Mouse (Mus musculus): ENCODE data around the gene Tspyl3. TPM values are rescaled to one million over a fixed set of nuclear protein-coding genes. Genes with fewer than 3 reads are reported as not detected.
"Not testable (repeated sequence)": the region's sequence is repeated elsewhere in the genome, so short reads cannot be mapped to it uniquely, and the experiment has no call there.

The Tspyl3 gene
- 1 to 10 TPM; 2.1 to 2.2 TPM for total RNA-seq (2021)
- long read RNA-seq, experiment 1, partial matches to known transcripts, result 0 of 2 reads
- long read RNA-seq, experiment 1, other reads (novel, unspliced or antisense), result 0 of 2 reads
- long read RNA-seq, experiment 2, partial matches to known transcripts, result 0 of 3 reads
- long read RNA-seq, experiment 2, other reads (novel, unspliced or antisense), result 0 of 3 reads

DNA sequence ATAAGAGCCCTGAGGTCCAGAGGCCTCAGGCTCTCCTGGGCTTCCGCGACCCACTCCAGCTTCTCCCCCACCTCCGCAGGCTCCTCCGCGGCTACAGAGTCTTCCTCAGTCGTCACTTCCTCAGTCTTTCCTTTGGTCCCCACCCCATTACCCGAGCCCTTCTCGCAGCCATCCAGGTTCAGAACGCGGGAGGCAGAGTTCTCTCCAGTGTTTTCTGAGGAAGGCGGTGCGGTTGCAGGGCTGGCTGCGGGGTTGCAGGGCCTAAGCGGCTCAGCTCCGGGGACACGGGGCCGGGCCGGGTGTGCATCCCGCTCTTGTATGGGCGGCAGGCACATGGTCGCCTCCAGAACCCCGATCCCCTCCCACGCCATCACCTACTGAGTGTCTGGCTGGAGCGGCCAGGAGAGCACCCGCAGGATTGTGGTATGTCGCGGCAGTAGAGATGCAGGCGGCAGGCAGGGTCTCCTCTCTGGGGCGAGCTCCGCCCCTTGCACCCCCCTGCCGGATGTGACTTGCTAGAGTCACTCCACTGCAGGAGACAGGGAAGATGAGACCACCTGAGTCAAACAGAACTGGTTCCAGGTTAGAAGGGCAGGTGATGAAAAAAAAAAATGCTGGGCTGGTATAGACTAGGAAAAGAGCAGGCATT is at the start of gene Tspyl3:
TSS of gene Tspyl3 (minus strand) at position 496 of the 649 bp plus-strand sequence.
- intact Hi-C loops (cut with DNase I), result no loop called here
- DNase-seq, result peak; percentile 37 to 53

DNA sequence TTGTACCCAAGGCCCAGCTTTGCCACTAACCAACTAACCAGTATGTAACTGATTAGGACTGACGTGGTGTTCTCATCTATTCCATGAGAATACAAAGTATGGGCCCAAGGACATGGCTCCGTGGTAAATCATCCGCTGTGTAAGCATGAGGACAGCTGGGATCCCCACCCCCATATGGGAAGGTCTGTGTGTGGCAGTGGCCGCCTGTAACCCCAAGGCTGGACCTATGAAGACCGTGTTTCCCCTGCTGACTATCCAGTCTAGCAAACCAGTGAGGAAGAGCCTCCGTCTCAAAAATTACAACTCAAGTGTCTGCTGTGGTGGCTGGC is 49.6 kb upstream of the Tspyl3 start:
- no peak for DNase-seq
- intact Hi-C loops (cut with DNase I), result no loop called here

DNA sequence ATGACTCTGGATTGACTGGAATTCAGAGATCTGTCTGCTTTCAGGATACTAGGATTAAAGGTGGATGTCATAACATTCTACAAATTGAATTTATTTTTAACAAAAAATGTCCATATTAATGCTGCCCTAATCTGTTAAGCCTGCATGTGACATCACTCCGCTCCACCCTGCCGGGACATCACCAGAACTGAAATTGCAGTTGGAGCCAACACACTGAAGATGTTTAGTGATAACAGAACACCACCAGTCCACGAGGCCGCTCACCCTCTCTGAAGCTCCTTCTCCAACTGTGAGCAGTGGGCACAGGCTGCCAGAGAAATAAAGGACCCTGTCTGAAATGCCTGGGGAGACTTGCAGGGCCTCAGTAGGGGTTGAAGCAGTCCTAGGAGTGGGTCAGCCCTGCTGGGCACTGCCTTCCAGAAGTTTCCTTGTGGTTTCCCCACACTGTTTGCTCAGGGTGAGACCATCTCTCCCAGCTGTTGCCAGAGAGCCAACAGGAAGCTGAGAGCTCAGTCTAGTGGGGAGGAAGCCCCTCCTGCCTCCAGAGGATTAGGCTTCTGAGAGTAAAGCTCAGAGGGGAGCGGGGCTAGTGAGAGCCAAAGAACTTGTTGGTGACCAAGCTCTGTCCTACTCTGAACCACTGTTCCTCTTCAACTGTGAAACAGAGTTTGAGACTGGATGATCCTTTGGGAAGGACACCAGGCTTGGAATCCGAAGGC is 49.1 kb upstream of the Tspyl3 start:
- DNase-seq; intact Hi-C loops (cut with DNase I): not testable (repeated sequence)

GRCm38 (mm10) chr2:153270231-153270915 is 45.1 kb upstream of the Tspyl3 start:
- intact Hi-C loops (cut with DNase I); DNase-seq: not testable (repeated sequence)

- intact Hi-C loops (cut with DNase I), result no loop called here
- DNase-seq, result no peak
Observed at GRCm38 (mm10) chr2:153267331-153267730, 42.1 kb upstream of the Tspyl3 start.

DNA sequence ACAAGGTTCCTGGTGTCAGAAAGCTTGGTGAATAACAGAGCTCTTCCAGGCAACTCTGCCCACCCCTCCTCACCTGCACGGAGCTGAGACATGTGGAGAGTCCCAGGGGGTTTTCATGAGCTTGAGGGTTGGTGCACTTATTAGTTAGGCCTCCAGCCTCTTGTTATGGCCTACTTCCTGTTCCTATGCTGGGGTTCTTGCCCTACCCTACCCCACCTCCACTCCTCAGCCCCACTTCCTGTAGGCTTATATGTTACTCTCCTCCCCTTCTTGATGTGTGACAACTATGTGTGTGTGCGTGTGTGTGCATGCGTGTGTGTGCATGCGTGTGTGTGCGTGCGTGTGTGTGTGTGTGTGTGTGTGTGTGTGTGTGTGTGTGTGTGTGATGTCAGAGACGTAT is 37.8 kb upstream of the Tspyl3 start:
- intact Hi-C loops (cut with DNase I), result no loop called here
- DNase-seq, result no peak

DNA sequence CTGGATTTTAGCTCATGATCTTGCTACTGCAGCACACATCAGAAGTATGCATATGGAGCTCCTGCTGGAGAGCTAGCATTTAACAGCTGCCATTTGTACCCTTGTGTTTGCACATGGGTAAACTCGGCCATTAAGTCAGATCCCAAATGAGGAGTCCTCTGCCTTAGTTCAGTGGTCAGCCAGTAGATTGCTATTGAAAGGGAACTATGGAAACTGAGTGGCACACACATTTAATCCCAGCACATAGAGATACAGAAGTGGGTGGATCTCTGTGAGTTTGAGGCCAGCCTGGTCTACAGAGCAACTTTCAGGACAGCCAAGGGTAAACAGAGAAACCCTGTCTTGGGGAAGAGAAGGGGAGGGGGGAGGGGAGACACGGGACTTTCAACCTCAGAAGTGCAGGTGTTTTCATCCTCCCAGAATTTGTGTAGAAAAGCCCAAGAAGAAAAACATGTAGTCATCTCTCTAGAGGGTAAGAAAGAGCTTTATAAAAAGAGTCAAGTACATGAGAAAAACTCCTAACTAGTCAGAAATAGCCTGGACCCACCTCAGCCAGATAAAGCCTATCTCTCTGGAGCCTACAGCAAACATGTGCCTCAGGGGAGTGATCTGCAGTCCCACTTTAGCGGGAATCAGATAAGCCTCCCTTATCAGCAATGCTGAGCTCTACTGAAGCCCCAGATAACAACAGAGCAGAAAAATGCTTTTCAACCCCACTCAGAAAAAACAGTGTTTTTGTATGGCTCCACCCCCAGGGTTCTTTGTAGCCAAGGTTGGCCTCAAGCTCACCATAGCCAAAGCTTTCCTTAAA is 34.8 kb upstream of the Tspyl3 start:
- intact Hi-C loops (cut with DNase I), result no loop called here
- DNase-seq, result no peak

DNA sequence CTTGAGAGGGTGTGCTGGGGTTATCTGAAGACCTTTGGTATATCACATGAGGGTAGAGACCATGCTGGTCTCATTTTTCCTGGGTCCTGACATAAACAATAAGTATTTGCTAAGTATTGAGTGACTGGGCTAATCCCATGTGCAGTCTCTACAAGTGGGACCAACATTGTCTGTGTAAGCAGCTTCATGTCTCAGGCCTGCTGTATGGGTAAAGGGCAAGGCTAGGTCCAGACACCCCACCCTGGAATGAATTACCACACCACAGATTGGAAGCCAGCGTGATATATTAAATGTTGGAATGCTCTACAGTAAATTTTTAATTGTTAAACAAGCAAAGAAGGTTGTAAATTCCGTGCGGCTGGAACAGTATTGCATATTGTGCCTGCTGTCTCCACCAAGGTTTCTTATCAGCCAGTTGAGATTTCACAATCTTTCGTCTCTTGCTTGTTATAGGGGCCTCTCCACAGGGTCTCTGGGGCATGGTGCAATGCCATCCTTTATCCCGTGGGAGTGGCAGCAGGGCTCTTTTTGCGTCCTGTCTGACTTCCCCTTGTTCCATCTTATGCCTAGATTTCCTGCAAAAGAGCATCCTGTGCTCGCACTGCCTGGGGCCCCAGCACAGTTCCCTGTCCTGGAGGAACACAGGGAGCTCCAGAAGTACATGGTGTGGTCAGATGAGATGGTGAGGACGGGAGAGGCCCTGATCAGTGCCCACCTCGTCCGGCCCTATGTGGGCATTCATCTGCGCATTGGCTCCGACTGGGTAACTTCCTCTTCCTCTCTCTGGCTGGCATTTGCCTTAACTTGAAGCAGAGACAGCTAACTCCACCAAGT is 34.0 kb upstream of the Tspyl3 start:
- intact Hi-C loops (cut with DNase I), result no loop called here
- DNase-seq, result no peak

DNA sequence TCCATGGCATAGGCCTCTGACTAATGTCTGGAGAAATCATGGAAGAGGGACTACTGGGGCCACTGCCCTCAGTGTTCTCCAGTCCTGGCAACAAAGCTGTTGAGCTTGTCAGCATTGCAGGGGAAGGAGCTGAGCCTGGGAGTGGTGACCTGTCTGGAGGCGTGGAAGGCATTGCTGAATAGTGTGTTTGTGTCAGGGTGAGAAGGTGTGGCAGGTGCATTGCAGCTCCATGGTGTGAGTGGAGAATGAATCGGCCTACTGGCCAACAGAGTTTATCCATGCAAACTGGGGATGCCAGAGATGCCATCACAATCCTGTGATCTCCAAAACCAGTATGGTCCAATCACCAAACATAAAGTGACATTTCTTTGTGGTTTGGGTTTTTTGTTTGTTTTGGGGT is 31.4 kb upstream of the Tspyl3 start:
- intact Hi-C loops (cut with DNase I), result no loop called here
- no peak for DNase-seq

- intact Hi-C loops (cut with DNase I), result no loop called here
- no peak for DNase-seq
Observed at GRCm38 (mm10) chr2:153249751-153250150, 24.5 kb upstream of the Tspyl3 start.

DNA sequence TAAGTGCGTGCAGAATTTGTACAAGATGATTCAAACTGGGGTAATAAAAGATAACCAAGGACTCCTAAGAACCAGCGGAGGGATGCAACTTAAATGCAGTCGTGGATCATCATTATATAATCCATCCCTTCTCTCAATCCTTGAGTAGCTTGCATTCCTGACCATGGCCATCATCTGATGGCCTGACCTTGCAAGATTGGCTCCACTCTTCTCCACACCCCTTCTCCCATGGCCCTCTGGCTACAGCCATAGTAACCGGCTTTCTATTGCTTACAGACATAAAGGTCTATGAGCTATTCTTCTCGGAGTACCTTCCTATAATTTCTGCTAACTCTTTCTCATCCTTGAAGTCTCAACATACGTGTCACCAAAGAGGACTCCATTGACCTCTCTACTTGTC is 16.9 kb upstream of the Tspyl3 start:
- intact Hi-C loops (cut with DNase I), result loop anchor here (5.0 kb wide), 2 partner anchors 80 to 105 kb away; partner anchors contain the start of genes Asxl1 and Tm9sf4
- no peak for DNase-seq

- peak; percentile 92 to 95 for DNase-seq
- intact Hi-C loops (cut with DNase I), result loop anchor here (5.0 kb wide), 2 partner anchors 79 to 106 kb away; partner anchors contain the start of genes Asxl1 and Tm9sf4
Observed at GRCm38 (mm10) chr2:153241250-153242014, 16.2 kb upstream of the Tspyl3 start, which contains the start of the genes Plagl2 and Pofut1. Gene Plagl2, minus strand, starts transcription at chr2:153241426. Gene Pofut1, plus strand, starts transcription at chr2:153241533.

GRCm38 (mm10) chr2:153240701-153241235 is 15.5 kb upstream of the Tspyl3 start:
- DNase-seq, result peak; percentile 17
- intact Hi-C loops (cut with DNase I), result loop anchor here (5.0 kb wide), 2 partner anchors 78 to 107 kb away; partner anchors contain the start of genes Asxl1 and Tm9sf4

- no peak for DNase-seq
- intact Hi-C loops (cut with DNase I), result loop anchor here (5.0 kb wide), 2 partner anchors 78 to 107 kb away; partner anchors contain the start of genes Asxl1 and Tm9sf4
Observed at GRCm38 (mm10) chr2:153239860-153240480, 14.7 kb upstream of the Tspyl3 start.

DNA sequence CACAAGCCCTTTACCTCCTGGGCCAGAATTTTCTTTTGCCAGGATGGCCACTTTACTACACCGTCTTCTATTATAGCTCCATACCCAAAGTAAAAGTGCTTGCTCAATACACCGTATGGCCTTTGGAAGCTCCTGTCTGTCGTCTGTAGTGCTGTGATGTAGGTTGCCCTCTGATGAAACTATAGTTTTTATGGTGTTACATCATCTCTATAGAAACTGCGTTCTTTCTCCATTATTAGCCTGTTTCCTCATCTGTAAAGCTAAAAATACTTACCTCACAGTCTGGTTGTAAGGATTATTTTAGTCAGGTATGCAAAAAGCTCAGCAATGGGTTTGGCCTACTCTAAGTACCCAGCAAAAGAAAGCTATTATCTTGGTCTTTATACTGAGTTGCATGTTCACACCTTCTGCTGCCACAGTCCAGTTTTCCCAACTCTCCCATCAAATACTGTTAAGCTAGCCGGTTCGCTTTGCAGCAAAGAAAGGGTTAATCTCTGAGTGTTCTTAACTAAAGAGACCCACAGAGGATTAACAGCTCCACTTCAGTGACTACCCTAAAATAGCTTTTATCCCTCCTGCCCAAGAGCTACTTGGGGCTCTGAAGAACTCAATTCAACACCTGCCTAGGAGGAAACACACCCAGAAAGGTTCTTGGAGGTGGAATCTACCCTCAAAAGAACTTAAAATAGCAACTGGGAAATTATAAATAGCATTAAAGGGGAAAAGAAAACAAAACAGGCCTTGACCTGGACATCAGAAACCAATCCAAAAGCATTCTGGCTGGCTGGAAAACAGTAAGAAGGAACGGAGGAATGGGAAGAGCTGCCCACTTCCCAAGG is 14.0 kb upstream of the Tspyl3 start:
- intact Hi-C loops (cut with DNase I), result no loop called here

DNA sequence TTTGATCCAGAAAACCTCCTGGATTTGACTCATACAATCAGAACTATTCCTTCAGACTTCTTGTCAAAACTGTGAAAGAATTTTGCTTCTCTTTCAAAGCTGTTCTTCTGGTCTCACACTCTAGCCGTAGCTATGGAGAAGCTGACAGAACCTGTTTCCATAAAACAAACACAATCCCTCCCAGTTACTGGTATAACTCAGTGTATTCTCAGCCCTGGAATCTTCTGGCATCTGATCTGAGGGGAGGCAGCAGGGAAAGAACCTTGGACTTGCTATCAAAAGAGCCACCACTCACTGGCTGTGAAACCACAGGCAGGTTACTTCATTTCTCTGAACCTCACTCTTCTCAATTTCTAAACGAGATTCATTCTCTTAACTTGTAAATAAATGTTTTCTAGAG is 13.2 kb upstream of the Tspyl3 start:
- DNase-seq, result no peak
- intact Hi-C loops (cut with DNase I), result no loop called here

More for the DNA sequence above, 14.0 kb upstream of the Tspyl3 start:
- peak in 1 of 2 experiments; percentile 25 for DNase-seq

DNA sequence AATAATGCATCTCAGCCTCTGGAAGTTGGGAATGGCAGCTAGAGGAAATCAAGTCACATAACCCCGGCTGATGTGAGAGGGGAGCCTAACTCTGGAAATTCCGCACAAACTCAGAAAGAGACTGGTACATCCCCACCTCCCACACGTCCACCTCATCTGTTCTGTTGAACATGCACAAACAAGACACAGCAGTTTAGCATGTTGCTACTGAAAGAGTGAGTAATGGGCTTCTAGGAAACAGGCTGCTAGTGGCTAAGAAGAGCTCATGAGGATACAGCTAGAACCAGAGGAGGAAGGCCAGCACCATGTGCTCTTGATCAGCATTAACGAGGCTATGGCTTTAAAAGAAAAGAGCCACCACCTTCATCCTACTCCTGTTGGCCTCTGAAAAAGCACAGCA is 12.7 kb upstream of the Tspyl3 start:
- no peak for DNase-seq
- intact Hi-C loops (cut with DNase I), result no loop called here
